Mouse (Mus musculus): ENCODE results near the gene Stk40. TPM values are rescaled to one million over a fixed set of nuclear protein-coding genes. Genes with fewer than 3 reads are reported as not detected.
"Not testable (repeated sequence)": the region's sequence is repeated elsewhere in the genome, so short reads cannot be mapped to it uniquely, and the experiment has no call there.

The Stk40 gene
- polyA plus RNA-seq, 1 experiment: 37.5 TPM

DNA sequence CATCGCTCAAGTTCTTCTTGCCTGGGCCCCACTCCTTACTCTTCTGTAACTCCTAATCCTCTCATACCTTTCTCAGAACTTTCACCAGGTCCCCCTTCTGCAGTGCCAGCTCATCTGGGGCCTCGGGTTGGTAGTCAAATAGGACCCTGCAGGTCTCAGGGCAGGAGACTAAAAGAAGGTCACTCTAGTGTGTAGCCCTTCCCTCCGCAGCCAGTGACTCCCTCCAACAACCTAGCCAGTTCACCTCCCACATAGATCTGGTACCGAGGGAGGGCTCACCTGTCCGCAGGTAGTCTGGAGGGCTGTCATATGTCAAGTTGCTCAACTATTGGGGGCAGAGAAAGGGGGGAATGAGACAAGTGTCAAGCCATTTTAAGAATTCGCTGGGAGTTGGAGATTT is 57.7 kb downstream of the Stk40 start:
- H3K9ac ChIP-seq (ENCODE audit: low read depth, poor library complexity, severe bottlenecking): no peak overlapping the region
- H3K9me3 ChIP-seq (replicated peaks; ENCODE audit: control insufficient read depth, insufficient read depth, low read length, poor library complexity, severe bottlenecking): no peaks in the 10 kb centered on the region
- peaks cover 2% of the 10 kb centered on the region for H3K4me1 ChIP-seq (ENCODE audit: control insufficient read depth, insufficient read depth, low read length)
- H3K36me3 ChIP-seq (ENCODE audit: control insufficient read depth, insufficient read depth, low read length, poor library complexity, severe bottlenecking): peaks cover under 1% of the 10 kb centered on the region
- no peaks in the 10 kb centered on the region for H3K27me3 ChIP-seq (ENCODE audit: control insufficient read depth, insufficient read depth, low read length, poor library complexity, severe bottlenecking)
- no peak overlapping the region for H3K4me3 ChIP-seq (ENCODE audit: low read depth, low read length)
- TF ChIP-seq EP300 (IDR thresholded peaks at IDR 0.05; ENCODE audit: insufficient read depth, low read depth, low read length) (no peak), POLR2A (IDR thresholded peaks at IDR 0.05; ENCODE audit: insufficient read depth, low read length) (no peak), CTCF (IDR thresholded peaks at IDR 0.05; ENCODE audit: low read depth, low read length) (no peak)
- no peak overlapping the region for H3K27ac ChIP-seq (ENCODE audit: insufficient read depth, low read length)

DNA sequence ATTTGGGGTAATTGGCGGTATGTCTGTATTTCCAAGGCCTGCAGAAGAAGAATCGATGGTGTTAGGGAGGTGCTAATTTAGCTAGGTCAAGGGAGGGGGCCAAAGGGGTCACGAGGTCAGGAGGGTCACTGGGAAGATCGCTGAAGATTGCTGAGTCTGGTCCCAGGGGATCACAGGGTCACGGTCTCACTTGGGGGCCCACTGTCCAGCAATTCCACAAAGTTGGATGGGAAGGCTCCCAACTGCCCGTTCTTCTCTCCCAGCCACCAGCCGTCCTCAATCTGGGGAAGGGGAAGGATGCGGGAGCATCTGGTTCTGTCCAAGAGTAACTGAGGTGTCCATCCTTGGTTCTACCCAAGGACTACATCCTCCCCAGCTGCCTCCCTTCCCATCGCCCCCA is 58.2 kb downstream of the Stk40 start:
- no peaks in the 10 kb centered on the region for H3K9me3 ChIP-seq (replicated peaks; ENCODE audit: control insufficient read depth, insufficient read depth, low read length, poor library complexity, severe bottlenecking)
- H3K27ac ChIP-seq (ENCODE audit: insufficient read depth, low read length): no peak overlapping the region
- peaks cover 2% of the 10 kb centered on the region for H3K4me1 ChIP-seq (ENCODE audit: control insufficient read depth, insufficient read depth, low read length)
- H3K4me3 ChIP-seq (ENCODE audit: low read depth, low read length): peak overlapping the region; percentile 64
- no peak for TF ChIP-seq CTCF (IDR thresholded peaks at IDR 0.05; ENCODE audit: low read depth, low read length)
- peaks cover 6% of the 10 kb centered on the region for H3K36me3 ChIP-seq (ENCODE audit: control insufficient read depth, insufficient read depth, low read length, poor library complexity, severe bottlenecking)
- H3K9ac ChIP-seq (ENCODE audit: low read depth, poor library complexity, severe bottlenecking): peak overlapping the region; percentile 57
- H3K27me3 ChIP-seq (ENCODE audit: control insufficient read depth, insufficient read depth, low read length, poor library complexity, severe bottlenecking): no peaks in the 10 kb centered on the region

DNA sequence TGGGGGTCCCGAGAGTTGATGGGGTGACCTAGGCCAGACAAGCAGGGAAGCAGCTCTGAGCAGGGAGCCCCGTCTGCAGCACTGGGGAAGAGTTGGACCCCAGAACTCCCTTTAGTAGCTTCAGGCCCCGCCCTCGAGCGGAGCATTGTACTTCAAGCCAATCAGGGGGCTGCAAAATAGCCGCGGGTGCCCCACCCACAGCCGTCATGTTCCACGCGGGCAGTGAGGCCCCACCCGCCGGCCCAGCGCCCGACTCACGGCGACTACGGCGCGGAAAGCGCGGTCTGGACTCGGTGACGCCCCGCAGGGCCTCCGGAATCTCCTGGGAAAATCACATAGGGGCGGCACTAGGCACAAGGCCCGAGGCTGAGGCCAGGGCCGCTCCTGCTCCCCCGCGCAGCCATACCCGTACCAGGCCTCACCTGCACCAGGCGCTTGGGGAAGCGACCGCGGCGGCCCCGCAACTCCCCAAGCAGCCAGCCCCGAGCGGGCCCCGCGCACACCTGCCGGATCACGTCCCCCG is 58.8 kb downstream of the Stk40 start:
- Histone ChIP-seq H3K4me1 (ENCODE audit: control insufficient read depth, insufficient read depth, low read length) (peaks cover 2% of the 10 kb centered on the region), H3K27ac (ENCODE audit: insufficient read depth, low read length) (peak overlapping the region; percentile 18; the same call in 1 of the 2 replicates), H3K9me3 (replicated peaks; ENCODE audit: control insufficient read depth, insufficient read depth, low read length, poor library complexity, severe bottlenecking) (no peaks in the 10 kb centered on the region), H3K4me3 (ENCODE audit: low read depth, low read length) (peak overlapping the region; percentile 64), H3K9ac (ENCODE audit: low read depth, poor library complexity, severe bottlenecking) (peak overlapping the region; percentile 57), H3K27me3 (ENCODE audit: control insufficient read depth, insufficient read depth, low read length, poor library complexity, severe bottlenecking) (no peaks in the 10 kb centered on the region), H3K36me3 (ENCODE audit: control insufficient read depth, insufficient read depth, low read length, poor library complexity, severe bottlenecking) (peaks cover 8% of the 10 kb centered on the region)
- TF ChIP-seq EP300 (IDR thresholded peaks at IDR 0.05; ENCODE audit: insufficient read depth, low read depth, low read length) (0 out of 2 replicates have a peak, but pooled peaks have one; percentile 12), POLR2A (IDR thresholded peaks at IDR 0.05; ENCODE audit: insufficient read depth, low read length) (no peak), CTCF (IDR thresholded peaks at IDR 0.05; ENCODE audit: low read depth, low read length) (no peak)

GRCm38 (mm10) chr4:126163067-126163659 is 59.4 kb downstream of the Stk40 start, which contains the start of gene Sh3d21:
Gene Sh3d21 (minus strand): TSS chr4:126163491.
- H3K27ac ChIP-seq (ENCODE audit: insufficient read depth, low read length): peak within 1 kb of the TSS; percentile 18
- H3K36me3 ChIP-seq (ENCODE audit: control insufficient read depth, insufficient read depth, low read length, poor library complexity, severe bottlenecking): peaks cover 13% of the 10 kb centered on the region
- no peaks in the 10 kb centered on the region for H3K27me3 ChIP-seq (ENCODE audit: control insufficient read depth, insufficient read depth, low read length, poor library complexity, severe bottlenecking)
- H3K4me1 ChIP-seq (ENCODE audit: control insufficient read depth, insufficient read depth, low read length): peaks cover 2% of the 10 kb centered on the region
- TF ChIP-seq POLR2A (IDR thresholded peaks at IDR 0.05; ENCODE audit: insufficient read depth, low read length) (no peak), CTCF (IDR thresholded peaks at IDR 0.05; ENCODE audit: low read depth, low read length) (no peak), EP300 (IDR thresholded peaks at IDR 0.05; ENCODE audit: insufficient read depth, low read depth, low read length) (no peak)
- H3K9ac ChIP-seq (ENCODE audit: low read depth, poor library complexity, severe bottlenecking): peak within 1 kb of the TSS; percentile 57
- peak within 1 kb of the TSS; percentile 64 for H3K4me3 ChIP-seq (ENCODE audit: low read depth, low read length)
- H3K9me3 ChIP-seq (replicated peaks; ENCODE audit: control insufficient read depth, insufficient read depth, low read length, poor library complexity, severe bottlenecking): no peaks in the 10 kb centered on the region

- TF ChIP-seq EP300 (IDR thresholded peaks at IDR 0.05; ENCODE audit: insufficient read depth, low read depth, low read length): no peak
- TF ChIP-seq CTCF (IDR thresholded peaks at IDR 0.05; ENCODE audit: low read depth, low read length): no peak
- TF ChIP-seq POLR2A (IDR thresholded peaks at IDR 0.05; ENCODE audit: insufficient read depth, low read length): no peak
- H3K9ac ChIP-seq (ENCODE audit: low read depth, poor library complexity, severe bottlenecking): peak overlapping the region; percentile 57
- no peak overlapping the region for H3K4me3 ChIP-seq (ENCODE audit: low read depth, low read length)
- peaks cover 2% of the 10 kb centered on the region for H3K4me1 ChIP-seq (ENCODE audit: control insufficient read depth, insufficient read depth, low read length)
- peaks cover 18% of the 10 kb centered on the region for H3K36me3 ChIP-seq (ENCODE audit: control insufficient read depth, insufficient read depth, low read length, poor library complexity, severe bottlenecking)
- no peaks in the 10 kb centered on the region for H3K27me3 ChIP-seq (ENCODE audit: control insufficient read depth, insufficient read depth, low read length, poor library complexity, severe bottlenecking)
- peak overlapping the region; percentile 18 for H3K27ac ChIP-seq (ENCODE audit: insufficient read depth, low read length)
- H3K9me3 ChIP-seq (replicated peaks; ENCODE audit: control insufficient read depth, insufficient read depth, low read length, poor library complexity, severe bottlenecking): no peaks in the 10 kb centered on the region
Measured at GRCm38 (mm10) chr4:126163685-126164084, 59.9 kb downstream of the Stk40 start.

DNA sequence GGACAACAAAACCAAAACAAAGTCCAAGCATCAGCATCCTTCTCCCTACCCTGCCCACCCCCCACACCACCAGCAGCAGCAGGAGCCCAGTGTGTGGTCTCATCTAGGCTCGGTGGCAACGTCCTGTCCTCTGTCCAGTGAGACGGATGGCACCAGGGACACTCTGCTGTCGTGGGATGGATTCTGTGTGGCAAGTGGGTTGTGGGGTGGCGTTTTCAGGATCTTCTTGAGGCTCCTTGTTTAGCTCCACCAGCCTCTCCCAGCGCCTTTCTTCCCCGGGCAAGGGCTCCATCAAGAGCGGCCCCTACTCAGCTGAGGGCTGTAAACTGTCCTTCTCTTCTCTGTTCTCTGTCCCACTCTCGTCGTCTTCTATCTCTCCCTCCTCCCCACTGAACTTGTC is 61.3 kb downstream of the Stk40 start:
- H3K27ac ChIP-seq (ENCODE audit: insufficient read depth, low read length); H3K4me1 ChIP-seq (ENCODE audit: control insufficient read depth, insufficient read depth, low read length); H3K4me3 ChIP-seq (ENCODE audit: low read depth, low read length); H3K9ac ChIP-seq (ENCODE audit: low read depth, poor library complexity, severe bottlenecking); H3K27me3 ChIP-seq (ENCODE audit: control insufficient read depth, insufficient read depth, low read length, poor library complexity, severe bottlenecking); H3K9me3 ChIP-seq (replicated peaks; ENCODE audit: control insufficient read depth, insufficient read depth, low read length, poor library complexity, severe bottlenecking): not testable (repeated sequence)
- H3K36me3 ChIP-seq (ENCODE audit: control insufficient read depth, insufficient read depth, low read length, poor library complexity, severe bottlenecking): peaks cover 32% of the 10 kb centered on the region

Measured in ES-Bruce4 (cell line).